Mouse (Mus musculus) cerebellum, adult 2 months (tissue): ENCODE results near the gene Arpp21.

Experiments
- CTCF ChIP-seq: fragments of 200-500 bp; IDR thresholded peaks from 2 replicates; pipeline ENCODE4 v1.5.1; 2011; ENCODE audit warnings: low read depth, mild to moderate bottlenecking, control low read depth, low read length, moderate library complexity, borderline replicate concordance; ENCODE audit not compliant: insufficient read depth
- POLR2A ChIP-seq: fragments of 200-500 bp; IDR thresholded peaks from 2 replicates; pipeline ENCODE4 v1.6.1; 2011; ENCODE audit warnings: low read length, control low read depth, borderline replicate concordance; ENCODE audit not compliant: insufficient read depth

GRCm38 (mm10) chr9:112071368-112071767, 164.4 kb downstream of the Arpp21 start:
- TF ChIP-seq CTCF (no peak), POLR2A (no peak)
